Mouse (Mus musculus): ENCODE data around the gene Chad.

The Chad gene

GRCm38 (mm10) chr11:94564437-94565150 is at the start of gene Chad:
TSS of gene Chad (plus strand) at chr11:94565047.
- no peak for DNase-seq (ENCODE audit: low spot score)

- peak; percentile 34 for DNase-seq (ENCODE audit: low spot score)
These were observed 43.5 kb upstream of the Chad start, which contains the start of gene Mycbpap for GRCm38 (mm10) chr11:94521219-94521843. TSS of gene Mycbpap (minus strand) at chr11:94521742.

- no peak for DNase-seq (ENCODE audit: low spot score)
These were observed 38.5 kb upstream of the Chad start for GRCm38 (mm10) chr11:94526171-94526879.

- DNase-seq (ENCODE audit: low spot score): no peak
These were observed 36.0 kb upstream of the Chad start for GRCm38 (mm10) chr11:94528879-94529278.

GRCm38 (mm10) chr11:94533171-94533570 is 31.7 kb upstream of the Chad start:
- no peak for DNase-seq (ENCODE audit: low spot score)

- no peak for DNase-seq (ENCODE audit: low spot score)
These were observed 26.0 kb upstream of the Chad start for GRCm38 (mm10) chr11:94538733-94539292.

- DNase-seq (ENCODE audit: low spot score): no peak
These were observed 25.1 kb upstream of the Chad start for GRCm38 (mm10) chr11:94539761-94540160.

GRCm38 (mm10) chr11:94542400-94542799 is 22.4 kb upstream of the Chad start:
- DNase-seq (ENCODE audit: low spot score): no peak

- no peak for DNase-seq (ENCODE audit: low spot score)
These were observed 21.5 kb upstream of the Chad start for GRCm38 (mm10) chr11:94543344-94543743.

- DNase-seq (ENCODE audit: low spot score): peak; percentile 84
These were observed 20.9 kb upstream of the Chad start for GRCm38 (mm10) chr11:94543932-94544331.

GRCm38 (mm10) chr11:94544422-94544821 is 20.4 kb upstream of the Chad start:
- DNase-seq (ENCODE audit: low spot score): no peak

GRCm38 (mm10) chr11:94546381-94546780 is 18.5 kb upstream of the Chad start:
- DNase-seq (ENCODE audit: low spot score): no peak

- no peak for DNase-seq (ENCODE audit: low spot score)
These were observed 17.6 kb upstream of the Chad start for GRCm38 (mm10) chr11:94547271-94547670.

- DNase-seq (ENCODE audit: low spot score): peak; percentile 35
These were observed 16.6 kb upstream of the Chad start for GRCm38 (mm10) chr11:94548041-94548784.

- peak; percentile 90 for DNase-seq (ENCODE audit: low spot score)
These were observed 15.8 kb upstream of the Chad start, which contains the start of gene Rsad1 for GRCm38 (mm10) chr11:94548888-94549690. TSS of gene Rsad1 (minus strand) at chr11:94549255.

GRCm38 (mm10) chr11:94549691-94550441 is 15.0 kb upstream of the Chad start:
- DNase-seq (ENCODE audit: low spot score): no peak

- DNase-seq (ENCODE audit: low spot score): no peak
These were observed 14.5 kb upstream of the Chad start for GRCm38 (mm10) chr11:94550442-94550744.

- DNase-seq (ENCODE audit: low spot score): no peak
These were observed 6.6 kb upstream of the Chad start for GRCm38 (mm10) chr11:94558226-94558625.

- DNase-seq (ENCODE audit: low spot score): no peak
These were observed 1.5 kb upstream of the Chad start for GRCm38 (mm10) chr11:94563383-94563782.

GRCm38 (mm10) chr11:94563821-94564220 is 1.0 kb upstream of the Chad start:
- no peak for DNase-seq (ENCODE audit: low spot score)

GRCm38 (mm10) chr11:94565151-94565479 is 268 bp downstream of the Chad start:
- no peak for DNase-seq (ENCODE audit: low spot score)

Measured in ovary, adult 18-20 months (tissue).